Mouse (Mus musculus) olfactory bulb, adult 2 months (tissue): ENCODE data around the gene Pcsk5.

Source experiments
- CTCF ChIP-seq: fragments of 200-500 bp; IDR thresholded peaks from 2 replicates; pipeline ENCODE4 v1.5.1; 2012; ENCODE audit warnings: low read depth, mild to moderate bottlenecking, low read length, moderate library complexity; ENCODE audit not compliant: insufficient read depth
- POLR2A ChIP-seq: fragments of 200-500 bp; IDR thresholded peaks from 2 replicates; pipeline ENCODE4 v1.6.1; 2012; ENCODE audit warnings: mild to moderate bottlenecking, low read depth, low read length, moderate library complexity; ENCODE audit not compliant: insufficient read depth

GRCm38 (mm10) chr19:17845967-17846366 is 8.5 kb upstream of the Pcsk5 start:
- TF ChIP-seq CTCF (no peak), POLR2A (no peak)
